ENCODE assay signal across 14 mouse cellular contexts in the genomic region with DNA sequence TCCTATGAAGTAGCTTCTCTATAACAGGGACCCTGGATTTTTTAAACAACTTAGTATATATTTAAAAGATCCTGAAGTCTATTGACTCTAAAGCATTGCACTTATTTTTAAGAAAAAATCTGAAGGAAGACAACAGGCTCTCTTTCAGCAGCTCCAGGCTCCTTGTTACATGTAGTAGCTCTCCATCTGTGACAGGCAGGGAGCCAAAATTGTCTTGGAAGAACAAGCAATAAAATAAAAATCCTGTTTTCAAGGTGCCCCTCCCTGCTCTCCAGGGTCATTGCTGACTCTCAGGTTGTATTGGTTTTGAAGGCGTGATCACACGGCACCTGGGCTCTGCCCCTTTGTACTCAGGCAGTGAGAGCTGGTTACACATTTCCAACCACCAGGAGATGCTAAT.
DNase-seq lines count a peak whose midpoint lies in the region; ATAC-seq lines count a peak whose summit lies in the region.
"Had no signal": no experiment of that assay in that cellular context is flagged by ENCODE, and none has a peak within 500 bp of the region (broad histone marks: within the 10 kb centered on the region; RNA-seq: fewer than 3 reads in every experiment).

No protein-coding gene starts in this region.

- no peaks in the 10 kb centered on the region for H3K36me3 ChIP-seq in intestine, embryonic 15.5 days
- H3K36me3 ChIP-seq in forebrain, embryonic 11.5 days (ENCODE audit: control insufficient read depth, insufficient read depth, low read length), result no peaks in the 10 kb centered on the region

- H3K9ac ChIP-seq in intestine, embryonic 15.5 days, result no peak overlapping the region
- H3K9ac ChIP-seq in forebrain, embryonic 11.5 days (ENCODE audit: low read length), result no peak overlapping the region
- H3K9ac ChIP-seq: liver, embryonic 14.5 days had no signal

- H3K4me3 ChIP-seq in intestine, embryonic 15.5 days (replicated peaks), result no peak overlapping the region
- no peak overlapping the region for H3K4me3 ChIP-seq in forebrain, embryonic 11.5 days (ENCODE audit: low read depth, low read length)

- 72% methylated on average over 2 of the region's 2 CpGs for WGBS in intestine, embryonic 15.5 days
- 94% methylated on average over 2 of the region's 2 CpGs for WGBS in forebrain, embryonic 11.5 days

- 0 out of 2 replicates have a peak, but pooled peaks cover 2% of the 10 kb centered on the region for H3K4me1 ChIP-seq in intestine, embryonic 15.5 days (replicated peaks)
- H3K4me1 ChIP-seq in forebrain, embryonic 11.5 days (replicated peaks; ENCODE audit: control insufficient read depth, insufficient read depth, low read length), result no peaks in the 10 kb centered on the region

- peak; percentile 16; the same call in 1 of the 2 replicates for ATAC-seq in frontal cortex, adult (ENCODE audit: low TSS enrichment)
- ATAC-seq in intestine, embryonic 15.5 days, result no peak
- ATAC-seq in forebrain, embryonic 11.5 days (replicated peaks; ENCODE audit: low FRiP score), result no peak
- ATAC-seq: intestine, embryonic 16.5 days had no signal

- H3K27me3 ChIP-seq in intestine, embryonic 15.5 days (replicated peaks), result no peaks in the 10 kb centered on the region
- no peaks in the 10 kb centered on the region for H3K27me3 ChIP-seq in forebrain, embryonic 11.5 days (ENCODE audit: control insufficient read depth, insufficient read depth, low read length)

- DNase-seq in cerebellum, adult 11-12 months, result peak; percentile 6
- DNase-seq in cerebellum, adult 8-10 months, result no peak
- peak; percentile 27 for DNase-seq in layer of hippocampus, postnatal 25 days (ENCODE audit: extremely low spot score in 1 of 2, low spot score in 1 of 2)
- peak; percentile 70 to 74 for DNase-seq in right cerebral cortex, postnatal 10 days (ENCODE audit: low spot score in 2 of 2)
- DNase-seq in urinary bladder, postnatal 14 days (ENCODE audit: low spot score), result no peak
- no peak for DNase-seq in forebrain, embryonic 11.5 days (ENCODE audit: low spot score)
- DNase-seq: adrenal gland, postnatal 36 days; heart, postnatal 36 days; lung, postnatal 4 days; thymus, adult 2 months had no signal

- no peaks in the 10 kb centered on the region for H3K9me3 ChIP-seq in intestine, embryonic 15.5 days
- no peaks in the 10 kb centered on the region for H3K9me3 ChIP-seq in forebrain, embryonic 11.5 days (ENCODE audit: control insufficient read depth, low read length)

- H3K4me2 ChIP-seq in intestine, embryonic 15.5 days (replicated peaks), result no peak overlapping the region
- H3K4me2 ChIP-seq in forebrain, embryonic 11.5 days (ENCODE audit: low read depth, low read length, severe bottlenecking), result no peak overlapping the region

- H3K27ac ChIP-seq in intestine, embryonic 15.5 days, result no peak overlapping the region
- no peak overlapping the region for H3K27ac ChIP-seq in forebrain, embryonic 11.5 days (ENCODE audit: low read depth, low read length)
- H3K27ac ChIP-seq: liver, embryonic 14.5 days had no signal

Comparison
In these comparisons a context has a peak if more than half of its experiments do, and no peak if none do; other contexts are left out.
1. DNase-seq: peak in cerebellum, adult 11-12 months (single experiment), layer of hippocampus, postnatal 25 days (2 of 2) and right cerebral cortex, postnatal 10 days (2 of 2); none in cerebellum, adult 8-10 months (single experiment), urinary bladder, postnatal 14 days (single experiment) and forebrain, embryonic 11.5 days (single experiment).